Mouse (Mus musculus) neural tube, embryonic 13.5 days (tissue): Measurements from ENCODE around the gene Padi3. TPM values are rescaled to one million over a fixed set of nuclear protein-coding genes. Genes with fewer than 3 reads are reported as not detected.

Experiments
- ATAC-seq: fragments of 200-750 bp; cut with Nextera tagmentation; 2 replicates; pipeline ENCODE4 v1.8.0; 2017; ENCODE audit warnings: low read depth, mild to moderate bottlenecking, moderate TSS enrichment, moderate library complexity
- H3K27ac ChIP-seq: fragments of 300-500 bp; sonication (generic); replicated peaks from 2 replicates; pipeline ENCODE4 v1.5.1; 2015; ENCODE audit warnings: moderate library complexity, mild to moderate bottlenecking, inconsistent platforms
- H3K27me3 ChIP-seq: fragments of 300-500 bp; sonication (generic); 2 replicates; pipeline ENCODE4 v1.6.1; 2015; ENCODE audit warnings: mild to moderate bottlenecking, inconsistent platforms
- H3K36me3 ChIP-seq: fragments of 300-500 bp; sonication (generic); 2 replicates; pipeline ENCODE4 v1.6.1; 2015; ENCODE audit warnings: mild to moderate bottlenecking, inconsistent platforms
- H3K4me1 ChIP-seq: fragments of 300-500 bp; sonication (generic); replicated peaks from 2 replicates; pipeline ENCODE4 v1.6.1; 2015; ENCODE audit warnings: inconsistent platforms
- H3K4me2 ChIP-seq: fragments of 300-500 bp; sonication (generic); 2 replicates; pipeline ENCODE4 v1.6.1; 2015; ENCODE audit warnings: inconsistent platforms, mild to moderate bottlenecking, moderate library complexity
- H3K4me3 ChIP-seq: fragments of 300-500 bp; sonication (generic); 2 replicates; pipeline ENCODE4 v1.5.1; 2015; ENCODE audit warnings: mild to moderate bottlenecking, inconsistent platforms
- H3K9ac ChIP-seq: fragments of 300-500 bp; sonication (generic); 2 replicates; pipeline ENCODE4 v1.6.1; 2015; ENCODE audit warnings: moderate library complexity, mild to moderate bottlenecking, inconsistent platforms
- H3K9me3 ChIP-seq: fragments of 300-500 bp; sonication (generic); 2 replicates; pipeline ENCODE4 v1.6.1; 2016; ENCODE audit warnings: inconsistent platforms
- WGBS: fragments of 180-500 bp; shearing (Covaris S2); methylation state at CpG from one replicate; pipeline ENCODE4 v1.1.7; 2015; 5-methylcytosine and 5-hydroxymethylcytosine counted together
- polyA plus RNA-seq: library from polyadenylated mRNA; unstranded; fragments of >200 nt; fragmentation: Nextera tagmentation; extraction: Ambion mirVana; gene quantifications from 2 replicates; pipeline ENCODE4 v1.2.1, GENCODE M21; 2015

Padi3 gene
- polyA plus RNA-seq, 1 experiment from 2014 or later: not detected

DNA sequence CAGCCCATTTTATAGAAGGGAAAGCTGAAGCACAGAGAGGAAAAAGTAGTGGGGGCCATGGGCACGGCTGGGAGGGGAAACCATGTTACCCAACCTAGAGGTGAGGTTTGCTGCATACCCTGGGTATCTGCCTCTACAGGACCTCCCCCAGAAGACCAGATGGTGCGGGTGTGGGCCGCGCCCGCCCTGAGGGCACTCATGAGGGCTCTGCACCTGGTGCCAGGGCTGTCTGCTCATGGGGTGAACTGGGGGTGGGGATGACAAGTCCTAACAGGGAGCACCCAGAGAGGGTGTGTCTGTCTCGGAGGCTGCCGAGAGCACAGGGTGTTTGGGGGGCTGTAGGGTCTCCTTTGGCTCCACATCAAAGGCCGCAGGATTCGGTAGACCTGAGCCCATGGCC is 35.6 kb downstream of the Padi3 start:
- no peaks in the 10 kb centered on the region for H3K27me3 ChIP-seq
- WGBS: 76% methylated on average over 9 of the region's 9 CpGs
- no peak overlapping the region for H3K9ac ChIP-seq
- peaks cover 17% of the 10 kb centered on the region for H3K4me1 ChIP-seq
- no peaks in the 10 kb centered on the region for H3K36me3 ChIP-seq
- no peak overlapping the region for H3K27ac ChIP-seq
- no peak overlapping the region for H3K4me3 ChIP-seq
- H3K4me2 ChIP-seq: no peak overlapping the region
- no peaks in the 10 kb centered on the region for H3K9me3 ChIP-seq
- no peak for ATAC-seq

DNA sequence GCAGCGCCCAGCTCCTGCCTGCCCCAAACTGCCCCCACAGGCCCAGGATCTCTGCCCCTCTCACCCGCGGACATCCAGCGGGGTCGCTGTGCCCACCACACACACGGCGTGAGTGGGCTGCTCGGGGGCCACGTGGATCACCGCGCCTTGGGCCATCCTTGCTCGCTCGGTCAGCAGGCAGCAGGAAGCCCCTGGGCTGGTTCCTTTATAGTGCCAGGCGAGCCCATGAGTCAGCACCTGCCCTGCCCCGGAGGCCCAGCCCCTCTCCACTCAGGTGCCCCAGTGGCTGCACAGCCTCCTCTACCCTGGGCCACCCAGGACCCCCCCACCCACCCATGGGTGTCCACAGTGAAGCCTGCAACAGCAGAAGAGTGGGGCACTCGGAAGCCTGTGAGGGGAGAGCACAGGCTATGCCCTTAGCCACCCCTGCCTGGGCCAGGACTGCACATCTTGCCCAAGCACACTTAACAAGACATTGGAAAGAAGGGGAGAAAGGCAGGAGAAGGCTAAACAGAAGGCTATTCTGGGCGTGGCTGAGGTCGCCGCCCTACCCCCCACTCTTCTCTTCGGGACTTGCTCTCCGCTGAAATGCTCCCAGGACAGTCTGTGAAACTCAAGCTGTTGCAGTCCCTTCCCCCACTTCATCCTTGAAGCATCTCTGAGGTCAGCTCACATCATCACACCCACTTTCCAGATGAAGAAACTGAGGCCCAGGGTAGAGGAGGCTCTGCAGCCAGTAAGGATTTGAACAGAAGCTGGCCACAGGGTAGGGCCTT is 36.2 kb downstream of the Padi3 start, which contains the start of gene Padi4:
TSS of gene Padi4 (minus strand) at position 212 of the 776 bp plus-strand sequence.
- ATAC-seq: no peak
- Histone ChIP-seq H3K9ac (no peak within 1 kb of the TSS), H3K9me3 (no peaks in the 10 kb centered on the region), H3K4me2 (no peak within 1 kb of the TSS), H3K27ac (no peak within 1 kb of the TSS), H3K4me3 (no peak within 1 kb of the TSS), H3K27me3 (no peaks in the 10 kb centered on the region), H3K4me1 (peaks cover 14% of the 10 kb centered on the region), H3K36me3 (no peaks in the 10 kb centered on the region)
- 88% methylated on average over 21 of the region's 21 CpGs for WGBS

DNA sequence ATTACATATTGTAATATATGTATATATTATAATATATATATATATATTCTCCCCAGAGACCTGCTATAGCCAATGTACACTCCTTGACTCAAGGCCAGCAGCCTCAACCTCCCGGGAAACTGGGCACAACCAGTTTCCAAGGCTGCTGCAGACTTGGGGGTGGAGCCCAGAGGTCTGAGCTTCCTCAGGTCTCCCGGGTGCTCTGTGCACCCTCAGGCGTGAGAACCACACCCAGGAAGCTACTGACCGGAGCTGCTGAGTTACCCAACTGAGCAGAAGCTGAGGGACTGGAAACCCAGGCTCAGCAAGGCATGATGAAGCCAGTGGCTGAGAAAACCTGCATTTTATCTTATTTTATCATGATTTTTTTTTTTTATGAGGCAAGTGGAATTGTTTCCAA is 39.4 kb downstream of the Padi3 start:
- H3K4me1 ChIP-seq: peaks cover 14% of the 10 kb centered on the region
- no peak overlapping the region for H3K4me2 ChIP-seq
- no peaks in the 10 kb centered on the region for H3K27me3 ChIP-seq
- H3K9ac ChIP-seq: no peak overlapping the region
- no peaks in the 10 kb centered on the region for H3K9me3 ChIP-seq
- no peaks in the 10 kb centered on the region for H3K36me3 ChIP-seq
- H3K4me3 ChIP-seq: no peak overlapping the region
- 38% methylated on average over 4 of the region's 4 CpGs for WGBS
- no peak for ATAC-seq
- no peak overlapping the region for H3K27ac ChIP-seq

DNA sequence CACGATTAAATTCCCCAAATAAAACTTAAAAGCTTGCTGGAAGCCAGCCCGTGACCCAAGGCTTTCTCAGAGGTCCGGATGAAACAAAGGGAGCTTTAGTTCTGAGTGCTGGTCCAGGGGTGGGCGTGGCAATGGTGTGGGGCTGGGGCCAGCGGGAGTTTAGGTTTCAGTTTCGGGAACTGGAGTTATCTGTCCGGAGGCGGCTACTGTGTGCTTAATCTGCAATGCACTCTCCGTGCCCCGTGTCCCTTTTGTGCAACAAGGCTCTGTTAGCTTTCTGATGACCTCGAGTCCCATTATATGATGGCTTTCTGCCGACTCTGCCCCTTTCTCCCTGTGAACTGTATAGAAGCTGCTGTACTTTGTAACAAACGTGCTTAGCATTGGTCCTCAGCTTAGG is 40.0 kb downstream of the Padi3 start:
- H3K9ac ChIP-seq: 0 out of 2 replicates have a peak overlapping the region, but pooled peaks have one; percentile 27
- WGBS: 10% methylated on average over 13 of the region's 13 CpGs

GRCm38 (mm10) chr4:140768973-140769372 is 41.5 kb downstream of the Padi3 start:
- H3K9ac ChIP-seq: no peak overlapping the region
- H3K9me3 ChIP-seq: no peaks in the 10 kb centered on the region
- no peak for ATAC-seq
- no peak overlapping the region for H3K4me2 ChIP-seq
- H3K4me3 ChIP-seq: no peak overlapping the region
- no peaks in the 10 kb centered on the region for H3K27me3 ChIP-seq
- no peaks in the 10 kb centered on the region for H3K36me3 ChIP-seq
- H3K27ac ChIP-seq: no peak overlapping the region
- WGBS: 67% methylated on average over 5 of the region's 5 CpGs
- peaks cover 14% of the 10 kb centered on the region for H3K4me1 ChIP-seq

More for the DNA sequence above, 40.0 kb downstream of the Padi3 start:
- peaks cover 14% of the 10 kb centered on the region for H3K4me1 ChIP-seq
- H3K27me3 ChIP-seq: no peaks in the 10 kb centered on the region
- no peaks in the 10 kb centered on the region for H3K9me3 ChIP-seq
- no peak for ATAC-seq
- H3K4me3 ChIP-seq: peak overlapping the region; percentile 16
- H3K4me2 ChIP-seq: peak overlapping the region; percentile 41
- no peak overlapping the region for H3K27ac ChIP-seq
- no peaks in the 10 kb centered on the region for H3K36me3 ChIP-seq

DNA sequence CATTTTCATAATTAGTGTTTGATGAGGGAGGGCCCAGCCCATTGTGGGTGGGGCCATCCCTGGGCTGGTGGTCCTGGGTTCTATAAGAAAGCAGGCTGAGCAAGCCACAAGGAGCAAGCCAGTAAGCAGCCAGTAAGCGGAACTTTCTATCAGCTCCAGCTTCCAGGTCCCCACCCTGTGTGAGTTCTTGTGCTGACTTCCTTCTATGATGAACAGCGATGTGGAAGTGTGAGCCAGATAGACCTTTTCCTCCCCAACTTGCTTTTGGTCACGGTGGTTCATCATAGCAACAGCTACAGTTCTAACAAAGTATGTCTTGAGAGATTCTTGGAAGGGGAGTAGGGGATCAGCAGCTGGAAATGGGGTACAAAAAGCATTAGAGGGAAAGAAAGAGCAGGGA is 44.5 kb downstream of the Padi3 start:
- no peak overlapping the region for H3K4me2 ChIP-seq
- H3K27ac ChIP-seq: no peak overlapping the region
- H3K9me3 ChIP-seq: no peaks in the 10 kb centered on the region
- no peaks in the 10 kb centered on the region for H3K27me3 ChIP-seq
- H3K4me3 ChIP-seq: no peak overlapping the region
- H3K4me1 ChIP-seq: peaks cover 5% of the 10 kb centered on the region
- 86% methylated on average over 3 of the region's 3 CpGs for WGBS
- no peak for ATAC-seq
- no peaks in the 10 kb centered on the region for H3K36me3 ChIP-seq
- no peak overlapping the region for H3K9ac ChIP-seq

- no peak overlapping the region for H3K4me3 ChIP-seq
- 12% methylated on average over 9 of the region's 9 CpGs for WGBS
- no peaks in the 10 kb centered on the region for H3K27me3 ChIP-seq
- H3K4me1 ChIP-seq: peaks cover 2% of the 10 kb centered on the region; the same call in 1 of the 2 replicates
- no peaks in the 10 kb centered on the region for H3K36me3 ChIP-seq
- H3K27ac ChIP-seq: no peak overlapping the region
- no peak for ATAC-seq
- H3K4me2 ChIP-seq: no peak overlapping the region
- no peaks in the 10 kb centered on the region for H3K9me3 ChIP-seq
- no peak overlapping the region for H3K9ac ChIP-seq
Measured at GRCm38 (mm10) chr4:140763158-140763557, 47.3 kb downstream of the Padi3 start.

DNA sequence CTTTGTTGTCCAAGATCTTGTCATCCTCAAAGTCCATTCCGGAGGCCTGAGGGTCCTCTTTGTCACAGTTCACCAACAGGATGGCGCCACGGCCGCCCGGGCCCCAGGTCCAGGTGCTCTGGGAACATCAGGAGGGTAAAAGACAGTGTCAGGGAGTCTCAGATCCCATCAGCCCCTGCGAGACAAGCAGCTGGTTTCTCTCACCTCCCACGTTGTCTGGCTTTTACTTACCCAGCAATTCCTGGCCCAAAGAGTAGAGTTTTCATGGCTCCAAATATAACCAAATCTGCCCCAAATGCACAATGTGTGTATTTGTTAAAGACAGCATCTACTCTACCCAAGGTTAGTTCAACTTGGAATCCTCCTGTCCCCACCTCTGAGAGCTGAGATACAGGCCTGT is 48.8 kb downstream of the Padi3 start:
- ATAC-seq: no peak
- no peaks in the 10 kb centered on the region for H3K27me3 ChIP-seq
- H3K4me2 ChIP-seq: no peak overlapping the region
- 91% methylated on average over 7 of the region's 7 CpGs for WGBS
- H3K27ac ChIP-seq: no peak overlapping the region
- peaks cover 7% of the 10 kb centered on the region; the same call in 1 of the 2 replicates for H3K4me1 ChIP-seq
- H3K4me3 ChIP-seq: no peak overlapping the region
- no peaks in the 10 kb centered on the region for H3K9me3 ChIP-seq
- no peak overlapping the region for H3K9ac ChIP-seq
- no peaks in the 10 kb centered on the region for H3K36me3 ChIP-seq

- H3K9ac ChIP-seq: no peak overlapping the region
- no peak for ATAC-seq
- H3K4me1 ChIP-seq: peaks cover 7% of the 10 kb centered on the region; the same call in 1 of the 2 replicates
- no peak overlapping the region for H3K4me2 ChIP-seq
- no peaks in the 10 kb centered on the region for H3K36me3 ChIP-seq
- no peak overlapping the region for H3K27ac ChIP-seq
- WGBS: 89% methylated on average over 3 of the region's 3 CpGs
- H3K9me3 ChIP-seq: no peaks in the 10 kb centered on the region
- no peak overlapping the region for H3K4me3 ChIP-seq
- H3K27me3 ChIP-seq: no peaks in the 10 kb centered on the region
Measured at GRCm38 (mm10) chr4:140755811-140756210, 54.6 kb downstream of the Padi3 start.

DNA sequence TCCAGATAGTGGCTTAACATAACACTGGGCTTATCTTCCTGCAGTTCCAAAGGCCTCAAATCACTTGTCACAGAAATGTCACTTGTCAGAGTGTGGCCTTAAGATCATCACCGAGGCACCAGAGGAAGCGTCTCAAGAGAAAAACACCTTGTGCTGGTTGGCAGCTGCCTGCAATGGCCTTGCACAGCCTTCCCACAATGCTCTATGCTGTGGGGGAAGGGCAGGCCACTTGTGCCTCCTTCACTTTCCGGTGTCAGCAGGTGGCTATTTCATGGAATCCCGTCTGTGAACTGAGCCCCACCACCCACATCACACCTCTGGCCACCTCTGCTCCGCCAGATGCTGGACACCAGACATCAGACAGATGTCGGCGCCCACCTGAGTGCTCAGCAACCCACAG is 57.1 kb downstream of the Padi3 start:
- Histone ChIP-seq H3K27ac (no peak overlapping the region), H3K4me1 (peaks cover 14% of the 10 kb centered on the region), H3K4me2 (no peak overlapping the region), H3K9ac (no peak overlapping the region), H3K36me3 (no peaks in the 10 kb centered on the region), H3K27me3 (no peaks in the 10 kb centered on the region), H3K4me3 (no peak overlapping the region), H3K9me3 (no peaks in the 10 kb centered on the region)
- no peak for ATAC-seq
- WGBS: 68% methylated on average over 7 of the region's 7 CpGs

GRCm38 (mm10) chr4:140750328-140750727 is 60.1 kb downstream of the Padi3 start:
- WGBS: 5% methylated on average over 19 of the region's 19 CpGs
- H3K9me3 ChIP-seq: no peaks in the 10 kb centered on the region
- no peak for ATAC-seq
- no peaks in the 10 kb centered on the region for H3K36me3 ChIP-seq
- H3K4me3 ChIP-seq: peak overlapping the region; percentile 3; the same call in 1 of the 2 replicates
- H3K9ac ChIP-seq: no peak overlapping the region
- H3K27ac ChIP-seq: no peak overlapping the region
- H3K4me1 ChIP-seq: peaks cover 10% of the 10 kb centered on the region
- peak overlapping the region; percentile 46 for H3K4me2 ChIP-seq
- no peaks in the 10 kb centered on the region for H3K27me3 ChIP-seq

- no peaks in the 10 kb centered on the region for H3K36me3 ChIP-seq
- no peak overlapping the region for H3K9ac ChIP-seq
- no peak overlapping the region for H3K4me2 ChIP-seq
- 0 out of 2 replicates have a peak, but pooled peaks have one; percentile 8 for ATAC-seq
- no peaks in the 10 kb centered on the region for H3K27me3 ChIP-seq
- peaks cover 10% of the 10 kb centered on the region for H3K4me1 ChIP-seq
- no peak overlapping the region for H3K27ac ChIP-seq
- WGBS: 36% methylated on average over 12 of the region's 12 CpGs
- no peak overlapping the region for H3K4me3 ChIP-seq
- H3K9me3 ChIP-seq: no peaks in the 10 kb centered on the region
Measured at GRCm38 (mm10) chr4:140747978-140748377, 62.5 kb downstream of the Padi3 start.

DNA sequence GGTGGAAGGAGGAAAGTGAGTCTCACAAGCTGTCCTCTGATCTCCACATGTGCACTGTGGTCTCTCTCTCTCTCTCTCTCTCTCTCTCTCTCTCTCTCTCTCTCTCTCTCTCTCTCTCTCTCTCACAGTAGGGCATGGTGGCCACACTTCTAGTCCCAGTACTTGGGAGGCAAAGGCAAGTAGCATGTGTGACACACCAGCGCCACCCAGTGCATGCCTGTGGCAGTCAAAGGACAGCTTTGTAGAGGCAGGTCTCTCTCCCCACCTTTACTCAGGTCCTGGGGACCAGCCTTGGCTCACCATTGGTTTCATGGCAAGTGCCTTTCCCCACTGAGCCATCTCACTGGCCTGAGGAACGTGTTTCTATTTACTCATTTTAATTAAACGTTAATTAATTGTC is 65.8 kb downstream of the Padi3 start:
- Histone ChIP-seq H3K4me2 (no peak overlapping the region), H3K4me1 (peaks cover 9% of the 10 kb centered on the region; the same call in 1 of the 2 replicates), H3K27me3 (no peaks in the 10 kb centered on the region), H3K9me3 (no peaks in the 10 kb centered on the region), H3K4me3 (no peak overlapping the region), H3K36me3 (no peaks in the 10 kb centered on the region), H3K9ac (no peak overlapping the region), H3K27ac (no peak overlapping the region)
- WGBS: 23% methylated on average over 3 of the region's 3 CpGs
- ATAC-seq: no peak
